Mouse (Mus musculus) ES-Bruce4 (cell line): ENCODE data around the gene Actl6a.

Source experiments
- CTCF ChIP-seq: IDR thresholded peaks from one replicate; pipeline ENCODE4 v1.8.1; 2011; ENCODE audit warnings: low read depth, low read length
- EP300 ChIP-seq: IDR thresholded peaks from 2 replicates; pipeline ENCODE4 v1.6.1; 2011; ENCODE audit warnings: low read depth, low read length; ENCODE audit not compliant: insufficient read depth
- POLR2A ChIP-seq: IDR thresholded peaks from one replicate; pipeline ENCODE4 v1.8.1; 2011; ENCODE audit warnings: low read length; ENCODE audit not compliant: insufficient read depth

- no peak for TF ChIP-seq POLR2A
- no peak for TF ChIP-seq CTCF
- TF ChIP-seq EP300, result no peak
These were observed 32.9 kb upstream of the Actl6a start for GRCm38 (mm10) chr3:32673151-32673550.
